Mouse (Mus musculus) hindbrain, embryonic 12.5 days (tissue): ENCODE measurements around the gene Ccnd3. TPM values are rescaled to one million over a fixed set of nuclear protein-coding genes. Genes with fewer than 3 reads are reported as not detected.

Experiments used
- ATAC-seq: fragments of 200-750 bp; cut with Nextera tagmentation; 2 replicates; pipeline ENCODE4 v1.8.0; 2017; ENCODE audit warnings: moderate TSS enrichment; ENCODE audit not compliant: low FRiP score
- H3K27ac ChIP-seq: fragments of 300-500 bp; sonication (generic); 2 replicates; pipeline ENCODE4 v1.5.1; 2016; ENCODE audit warnings: mild to moderate bottlenecking
- H3K27me3 ChIP-seq: fragments of 300-500 bp; sonication (generic); 2 replicates; pipeline ENCODE4 v1.6.1; 2016; ENCODE audit warnings: mild to moderate bottlenecking
- H3K36me3 ChIP-seq: fragments of 300-500 bp; sonication (generic); 2 replicates; pipeline ENCODE4 v1.6.1; 2016; ENCODE audit warnings: mild to moderate bottlenecking
- H3K4me1 ChIP-seq: fragments of 300-500 bp; sonication (generic); 2 replicates; pipeline ENCODE4 v1.6.1; 2016
- H3K4me2 ChIP-seq: fragments of 300-500 bp; sonication (generic); replicated peaks from 2 replicates; pipeline ENCODE4 v1.6.1; 2016; ENCODE audit warnings: mild to moderate bottlenecking
- H3K4me3 ChIP-seq: fragments of 300-500 bp; sonication (generic); 2 replicates; pipeline ENCODE4 v1.5.1; 2016; ENCODE audit warnings: mild to moderate bottlenecking
- H3K9ac ChIP-seq: fragments of 300-500 bp; sonication (generic); 2 replicates; pipeline ENCODE4 v1.6.1; 2016; ENCODE audit warnings: mild to moderate bottlenecking, moderate library complexity
- H3K9me3 ChIP-seq: fragments of 300-500 bp; sonication (generic); replicated peaks from 2 replicates; pipeline ENCODE4 v1.6.1; 2016; ENCODE audit warnings: mild to moderate bottlenecking
- WGBS: fragments of 180-500 bp; shearing (Covaris S2); methylation state at CpG from one replicate; pipeline ENCODE4 v1.1.7; 2016; 5-methylcytosine and 5-hydroxymethylcytosine counted together
- polyA plus RNA-seq: library from polyadenylated mRNA; unstranded; fragments of >200 nt; fragmentation: Nextera tagmentation; extraction: Ambion mirVana; gene quantifications from 2 replicates; pipeline ENCODE4 v1.2.1, GENCODE M21; 2016

Gene Ccnd3
- 177 and 179 TPM in 2 replicates for polyA plus RNA-seq

DNA sequence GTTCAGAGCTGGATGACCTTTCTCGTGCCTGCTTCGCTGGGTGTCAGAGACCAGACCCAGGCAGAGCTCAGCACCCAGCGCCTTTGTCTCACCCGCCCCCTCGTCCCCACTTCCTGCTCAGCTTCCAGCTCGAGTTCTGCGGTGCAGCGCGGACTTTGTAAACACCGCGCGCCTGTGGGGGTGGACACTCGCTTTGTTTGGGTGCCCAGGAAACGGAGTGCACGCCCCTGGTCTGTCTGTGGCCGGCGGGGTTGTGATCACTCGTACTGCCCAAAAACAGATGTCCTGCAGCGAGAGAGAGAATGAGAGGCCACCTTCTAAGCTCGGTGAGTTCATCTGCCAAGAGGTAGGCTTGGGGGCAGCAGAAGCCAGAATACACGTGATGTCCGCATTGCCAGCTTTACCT is at the start of gene Ccnd3:
Gene Ccnd3 (plus strand): TSS at position 111 of the 406 bp plus-strand sequence.
- Histone ChIP-seq H3K36me3 (no peaks in the 10 kb centered on the region), H3K27me3 (no peaks in the 10 kb centered on the region), H3K4me3 (peak within 1 kb of the TSS; percentile 24), H3K9me3 (no peaks in the 10 kb centered on the region), H3K4me2 (peak within 1 kb of the TSS; percentile 65), H3K4me1 (peaks cover 27% of the 10 kb centered on the region), H3K27ac (0 out of 2 replicates have a peak within 1 kb of the TSS, but pooled peaks have one; percentile 7), H3K9ac (peak within 1 kb of the TSS; percentile 49)
- ATAC-seq: no peak
- 2% methylated on average over 22 of the region's 22 CpGs for WGBS

DNA sequence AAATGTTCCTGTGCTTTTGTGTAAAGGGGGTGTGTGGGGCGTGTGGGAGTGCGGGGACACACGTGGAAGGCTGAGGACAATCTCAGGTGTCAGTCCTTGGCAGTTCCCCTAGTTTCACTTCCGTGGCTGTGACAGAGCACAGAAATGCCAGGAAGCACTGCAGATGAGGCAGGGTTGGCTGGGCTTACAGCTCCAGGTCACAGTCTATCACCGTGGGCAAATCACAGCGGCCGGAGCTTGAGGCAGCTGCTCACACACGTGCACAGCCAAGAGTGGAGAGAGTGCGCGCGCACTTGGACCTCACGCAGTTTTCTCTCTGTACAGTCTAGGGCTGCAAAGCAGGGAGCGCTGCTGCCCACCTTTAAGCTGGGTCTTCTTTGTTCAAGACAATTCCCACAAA is 46.5 kb upstream of the Ccnd3 start:
- no peak overlapping the region for H3K27ac ChIP-seq
- H3K36me3 ChIP-seq: no peaks in the 10 kb centered on the region
- H3K9ac ChIP-seq: no peak overlapping the region
- H3K4me2 ChIP-seq: no peak overlapping the region
- H3K4me3 ChIP-seq: no peak overlapping the region
- 88% methylated on average over 13 of the region's 13 CpGs for WGBS
- 0 out of 2 replicates have a peak, but pooled peaks cover 4% of the 10 kb centered on the region for H3K4me1 ChIP-seq
- no peaks in the 10 kb centered on the region for H3K9me3 ChIP-seq
- H3K27me3 ChIP-seq: peaks cover 2% of the 10 kb centered on the region; the same call in 1 of the 2 replicates
- ATAC-seq: no peak

- no peak for ATAC-seq
- peaks cover 4% of the 10 kb centered on the region; the same call in 1 of the 2 replicates for H3K27me3 ChIP-seq
- 92% methylated on average over 2 of the region's 2 CpGs for WGBS
- H3K36me3 ChIP-seq: no peaks in the 10 kb centered on the region
- H3K4me2 ChIP-seq: no peak overlapping the region
- 0 out of 2 replicates have a peak, but pooled peaks cover 4% of the 10 kb centered on the region for H3K4me1 ChIP-seq
- no peaks in the 10 kb centered on the region for H3K9me3 ChIP-seq
- no peak overlapping the region for H3K9ac ChIP-seq
- no peak overlapping the region for H3K27ac ChIP-seq
- no peak overlapping the region for H3K4me3 ChIP-seq
Observed at GRCm38 (mm10) chr17:47458936-47459335, 45.9 kb upstream of the Ccnd3 start.

GRCm38 (mm10) chr17:47459341-47459919 is 45.4 kb upstream of the Ccnd3 start:
- Histone ChIP-seq H3K9me3 (no peaks in the 10 kb centered on the region), H3K9ac (no peak overlapping the region), H3K4me1 (0 out of 2 replicates have a peak, but pooled peaks cover 4% of the 10 kb centered on the region), H3K36me3 (no peaks in the 10 kb centered on the region), H3K4me3 (no peak overlapping the region), H3K27ac (no peak overlapping the region), H3K27me3 (peaks cover 9% of the 10 kb centered on the region; the same call in 1 of the 2 replicates), H3K4me2 (no peak overlapping the region)
- no peak for ATAC-seq
- WGBS: 86% methylated on average over 3 of the region's 3 CpGs

- Histone ChIP-seq H3K9ac (no peak overlapping the region), H3K27ac (no peak overlapping the region), H3K4me3 (no peak overlapping the region), H3K9me3 (no peaks in the 10 kb centered on the region), H3K36me3 (no peaks in the 10 kb centered on the region), H3K4me1 (peaks cover 9% of the 10 kb centered on the region; the same call in 1 of the 2 replicates), H3K27me3 (peaks cover 29% of the 10 kb centered on the region), H3K4me2 (no peak overlapping the region)
- 70% methylated on average over 3 of the region's 3 CpGs for WGBS
- no peak for ATAC-seq
Observed at GRCm38 (mm10) chr17:47461688-47462087, 43.2 kb upstream of the Ccnd3 start.

DNA sequence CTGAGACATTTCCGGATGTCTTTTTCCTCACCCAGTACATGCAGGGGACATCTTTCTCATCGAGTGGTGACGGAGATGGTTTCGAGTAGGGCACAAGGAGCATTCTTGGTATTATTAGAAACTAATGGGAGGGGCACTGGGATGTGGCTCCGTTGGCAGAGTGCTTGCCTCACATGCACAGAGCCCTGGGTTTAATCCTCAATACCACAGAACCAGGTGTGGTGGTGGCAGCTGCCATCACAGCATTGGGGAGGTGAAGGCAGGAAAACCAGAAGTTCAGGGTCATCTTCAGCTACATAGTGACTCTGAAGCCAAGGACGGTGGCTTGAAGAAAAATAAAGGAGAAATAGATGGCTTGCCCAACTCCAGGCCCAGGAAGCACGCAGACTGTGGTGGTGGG is 42.6 kb upstream of the Ccnd3 start:
- Histone ChIP-seq H3K9me3 (no peaks in the 10 kb centered on the region), H3K4me3 (no peak overlapping the region), H3K9ac (no peak overlapping the region), H3K4me2 (no peak overlapping the region), H3K4me1 (peaks cover 9% of the 10 kb centered on the region; the same call in 1 of the 2 replicates), H3K27ac (no peak overlapping the region), H3K36me3 (no peaks in the 10 kb centered on the region), H3K27me3 (peaks cover 34% of the 10 kb centered on the region)
- 80% methylated on average over 7 of the region's 7 CpGs for WGBS
- ATAC-seq: no peak

GRCm38 (mm10) chr17:47462728-47463388 is 42.0 kb upstream of the Ccnd3 start:
- 46% methylated on average over 9 of the region's 9 CpGs for WGBS
- no peaks in the 10 kb centered on the region for H3K9me3 ChIP-seq
- H3K4me1 ChIP-seq: peaks cover 12% of the 10 kb centered on the region
- H3K9ac ChIP-seq: no peak overlapping the region
- no peak overlapping the region for H3K27ac ChIP-seq
- H3K4me3 ChIP-seq: no peak overlapping the region
- H3K4me2 ChIP-seq: no peak overlapping the region
- H3K27me3 ChIP-seq: peaks cover 41% of the 10 kb centered on the region
- no peak for ATAC-seq
- H3K36me3 ChIP-seq: no peaks in the 10 kb centered on the region

DNA sequence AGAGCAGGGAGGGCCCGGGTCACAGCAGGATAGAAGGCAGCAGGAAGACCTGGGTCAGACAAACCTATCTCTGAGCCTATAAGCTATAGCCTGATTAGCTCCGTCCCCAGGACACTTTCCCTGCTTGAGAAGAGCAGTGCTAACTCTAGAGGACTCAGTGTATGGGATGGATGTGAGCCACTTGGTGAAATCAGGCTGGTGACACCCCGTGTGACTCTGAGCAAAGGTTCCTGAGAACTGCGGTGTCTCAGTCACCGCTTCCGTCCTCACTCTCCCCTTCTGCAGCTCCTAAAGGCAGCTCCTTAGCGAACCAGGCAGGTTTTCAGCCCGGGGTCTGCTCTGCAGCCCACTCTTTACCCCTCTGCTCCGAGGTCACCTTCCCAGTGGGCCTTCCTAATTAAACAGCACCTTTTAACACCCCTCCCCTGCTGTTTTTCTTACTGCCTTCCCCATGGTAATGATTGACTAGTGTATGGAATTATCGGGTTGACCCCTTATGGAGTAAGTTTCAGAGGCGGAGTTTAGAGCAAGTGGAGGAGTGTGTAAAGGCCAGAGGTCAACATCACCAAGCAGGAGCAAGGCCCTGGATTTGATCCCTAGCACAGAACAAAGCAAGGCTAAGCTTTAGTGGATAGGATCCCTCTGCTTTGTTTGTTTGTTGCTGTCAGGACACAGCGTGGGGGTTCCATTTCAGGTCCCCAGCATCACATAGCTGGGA is 40.4 kb upstream of the Ccnd3 start:
- no peak for ATAC-seq

DNA sequence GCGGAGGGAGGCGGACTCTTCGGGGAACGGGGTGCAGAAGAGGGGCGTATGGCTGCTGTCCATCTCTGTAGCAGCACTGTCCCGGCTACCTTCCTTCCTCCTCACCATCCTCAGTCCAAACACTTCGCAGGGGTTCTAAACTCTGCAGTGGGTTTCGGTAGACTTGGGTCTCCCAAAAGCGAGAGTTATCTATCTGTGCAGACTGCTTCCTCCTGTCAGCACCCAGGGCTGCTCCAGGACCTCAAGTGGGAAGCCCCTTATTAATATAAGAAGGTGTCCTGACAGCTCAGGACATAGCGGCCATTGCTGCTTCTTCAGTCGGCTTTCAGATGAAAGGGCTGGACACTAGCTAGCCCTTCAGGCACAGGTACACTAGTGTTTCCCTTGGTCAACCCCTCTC is 39.8 kb upstream of the Ccnd3 start:
- Histone ChIP-seq H3K27me3 (peaks cover 60% of the 10 kb centered on the region), H3K27ac (no peak overlapping the region), H3K4me3 (no peak overlapping the region), H3K4me2 (no peak overlapping the region), H3K9me3 (no peaks in the 10 kb centered on the region), H3K36me3 (no peaks in the 10 kb centered on the region), H3K9ac (no peak overlapping the region), H3K4me1 (peaks cover 15% of the 10 kb centered on the region)
- WGBS: 75% methylated on average over 11 of the region's 11 CpGs
- ATAC-seq: no peak

More for the DNA sequence above, 40.4 kb upstream of the Ccnd3 start:
- Histone ChIP-seq H3K36me3 (no peaks in the 10 kb centered on the region), H3K27ac (no peak overlapping the region), H3K4me3 (no peak overlapping the region), H3K4me2 (no peak overlapping the region), H3K4me1 (peaks cover 15% of the 10 kb centered on the region), H3K9me3 (no peaks in the 10 kb centered on the region), H3K9ac (no peak overlapping the region), H3K27me3 (peaks cover 54% of the 10 kb centered on the region)
- 42% methylated on average over 12 of the region's 12 CpGs for WGBS

DNA sequence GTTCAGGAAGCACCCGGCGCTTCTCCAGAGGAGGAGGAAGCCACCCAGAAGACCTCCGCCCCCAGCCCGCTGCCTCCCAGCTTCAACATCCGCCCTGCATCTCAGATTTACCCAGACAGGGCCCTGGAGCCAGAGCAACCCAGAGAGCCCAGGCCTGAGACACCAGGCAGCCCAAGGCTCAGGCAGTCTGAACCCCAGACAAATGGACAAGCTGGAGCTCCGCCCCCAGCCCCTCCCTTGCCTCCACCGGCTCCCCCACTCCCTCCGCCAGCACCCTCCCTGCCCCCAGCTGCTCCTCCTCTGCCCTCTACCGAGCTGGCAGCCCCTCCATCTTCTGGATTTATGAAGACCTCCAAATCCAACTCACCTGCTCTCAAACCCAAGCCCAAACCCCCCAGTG is 38.6 kb upstream of the Ccnd3 start:
- Histone ChIP-seq H3K9ac (no peak overlapping the region), H3K36me3 (no peaks in the 10 kb centered on the region), H3K4me2 (no peak overlapping the region; the same call in 1 of the 2 replicates), H3K9me3 (no peaks in the 10 kb centered on the region), H3K27me3 (peaks cover 64% of the 10 kb centered on the region), H3K27ac (no peak overlapping the region), H3K4me1 (peaks cover 15% of the 10 kb centered on the region), H3K4me3 (no peak overlapping the region)
- ATAC-seq: no peak
- 43% methylated on average over 8 of the region's 9 CpGs for WGBS

DNA sequence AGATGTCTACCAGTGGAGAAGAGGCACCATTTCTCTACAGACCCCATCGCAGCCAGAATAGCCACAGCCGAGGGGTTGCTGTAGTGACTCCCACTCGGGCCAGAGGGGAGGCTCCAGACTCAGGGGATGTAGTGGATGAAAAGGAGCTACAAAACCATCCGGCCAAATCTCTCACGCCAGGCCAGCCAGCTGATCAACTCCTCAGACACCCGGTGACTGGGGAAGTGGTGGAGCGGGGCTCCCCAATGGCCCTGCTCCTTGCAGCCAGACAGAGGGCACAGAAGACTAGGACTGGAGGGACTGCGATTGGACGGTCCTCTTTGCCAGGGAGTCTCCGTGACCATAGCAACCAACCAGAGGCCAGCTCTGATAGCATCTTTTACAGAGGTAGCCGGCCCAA is 37.2 kb upstream of the Ccnd3 start:
- no peaks in the 10 kb centered on the region for H3K9me3 ChIP-seq
- H3K4me2 ChIP-seq: no peak overlapping the region
- H3K36me3 ChIP-seq: no peaks in the 10 kb centered on the region
- no peak for ATAC-seq
- no peak overlapping the region for H3K9ac ChIP-seq
- WGBS: 56% methylated on average over 11 of the region's 11 CpGs
- H3K27me3 ChIP-seq: peaks cover 64% of the 10 kb centered on the region
- H3K4me1 ChIP-seq: peaks cover 13% of the 10 kb centered on the region
- H3K4me3 ChIP-seq: no peak overlapping the region
- H3K27ac ChIP-seq: no peak overlapping the region

DNA sequence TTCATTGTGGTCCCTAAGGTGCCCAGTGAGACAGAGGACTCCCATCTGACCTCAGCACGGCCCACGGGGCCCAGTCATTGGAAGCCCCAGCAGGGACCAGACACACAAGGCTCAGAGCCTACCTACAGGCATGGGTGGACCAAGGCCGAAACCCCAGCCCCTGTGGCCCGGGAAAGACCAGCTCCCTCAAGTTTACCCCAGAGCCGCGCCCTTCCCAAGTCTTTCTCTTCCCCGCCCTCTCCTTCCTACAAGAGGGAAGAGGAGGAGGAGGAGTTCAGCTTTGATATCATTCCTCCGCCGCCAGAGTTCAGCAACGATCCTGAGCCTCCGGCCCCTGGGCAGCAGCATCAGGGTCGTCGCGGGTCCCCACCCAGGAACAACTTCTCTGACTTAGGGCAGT is 36.8 kb upstream of the Ccnd3 start:
- Histone ChIP-seq H3K27me3 (peaks cover 64% of the 10 kb centered on the region), H3K36me3 (no peaks in the 10 kb centered on the region), H3K9me3 (no peaks in the 10 kb centered on the region), H3K4me3 (peak overlapping the region; percentile 23), H3K27ac (no peak overlapping the region), H3K4me1 (peaks cover 11% of the 10 kb centered on the region), H3K9ac (no peak overlapping the region), H3K4me2 (peak overlapping the region; percentile 34)
- no peak for ATAC-seq
- 15% methylated on average over 13 of the region's 14 CpGs for WGBS
